Mouse (Mus musculus) hindbrain, embryonic 16.5 days (tissue): ENCODE measurements at regions not wholly inside any gene's neighbourhood (a gene's known extent, or its start where the extent isn't known, plus 50 kb on each side); places are given as distances from the start of the nearest gene placed in this dataset.
A peak's percentile ranks its signal among the peaks of the same experiment; 100 is the strongest.

Experiments used
- ATAC-seq: fragments of 200-750 bp; cut with Nextera tagmentation; 2 replicates; pipeline ENCODE4 v1.8.0; 2017; ENCODE audit warnings: moderate TSS enrichment, moderate library complexity
- H3K27ac ChIP-seq: fragments of 300-500 bp; sonication (generic); 2 replicates; pipeline ENCODE4 v1.5.1; 2014; ENCODE audit warnings: low read depth, mild to moderate bottlenecking, control low read depth, low read length, moderate library complexity
- H3K27me3 ChIP-seq: fragments of 300-500 bp; sonication (generic); replicated peaks from 2 replicates; pipeline ENCODE4 v1.6.1; 2014; ENCODE audit warnings: low read length; ENCODE audit not compliant: control insufficient read depth, insufficient read depth
- H3K36me3 ChIP-seq: fragments of 300-500 bp; sonication (generic); 2 replicates; pipeline ENCODE4 v1.6.1; 2014; ENCODE audit warnings: mild to moderate bottlenecking, low read length, moderate library complexity, mixed read lengths; ENCODE audit not compliant: control insufficient read depth, insufficient read depth
- H3K4me1 ChIP-seq: fragments of 300-500 bp; sonication (generic); 2 replicates; pipeline ENCODE4 v1.6.1; 2014; ENCODE audit warnings: low read depth, low read length; ENCODE audit not compliant: control insufficient read depth, insufficient read depth
- H3K4me2 ChIP-seq: fragments of 300-500 bp; sonication (generic); 2 replicates; pipeline ENCODE4 v1.6.1; 2014; ENCODE audit warnings: mild to moderate bottlenecking, low read length, control low read depth, moderate library complexity
- H3K4me3 ChIP-seq: fragments of 300-500 bp; sonication (generic); 2 replicates; pipeline ENCODE4 v1.5.1; 2014; ENCODE audit warnings: mild to moderate bottlenecking, low read length, control low read depth, moderate library complexity
- H3K9ac ChIP-seq: fragments of 300-500 bp; sonication (generic); 2 replicates; pipeline ENCODE4 v1.6.1; 2014; ENCODE audit warnings: low read depth, mild to moderate bottlenecking, control low read depth, low read length, moderate library complexity
- H3K9me3 ChIP-seq: fragments of 300-500 bp; sonication (generic); 2 replicates; pipeline ENCODE4 v1.6.1; 2014; ENCODE audit warnings: mild to moderate bottlenecking, low read length, moderate library complexity; ENCODE audit not compliant: control insufficient read depth
- WGBS: fragments of 180-500 bp; shearing (Covaris S2); extraction: QIAGEN DNeasy Blood & Tissue Kit; methylation state at CpG from one replicate; pipeline ENCODE4 v1.1.7; 2014; 5-methylcytosine and 5-hydroxymethylcytosine counted together

DNA sequence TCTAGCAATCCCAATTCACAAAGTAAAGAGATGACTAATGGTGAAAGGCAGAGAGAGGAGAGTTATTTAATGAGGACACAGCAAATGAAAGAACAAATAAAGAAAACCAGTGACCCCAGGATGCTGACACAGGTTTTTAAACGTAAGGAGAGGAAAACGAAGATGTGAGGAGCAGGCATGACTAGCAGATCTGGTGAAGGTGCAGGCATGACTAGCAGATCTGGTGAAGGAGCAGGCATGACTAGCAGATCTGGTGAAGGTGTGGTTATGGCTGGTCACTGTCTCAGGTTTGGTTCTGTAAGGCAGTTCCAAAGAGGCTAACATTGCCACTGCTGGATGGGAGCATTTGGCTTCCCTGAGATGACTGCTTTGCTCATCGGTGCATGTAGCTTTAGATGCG, 57.0 kb downstream of the Mbl2 start:
- H3K4me1 ChIP-seq, result no peaks in the 10 kb centered on the region
- H3K4me2 ChIP-seq, result no peak overlapping the region
- H3K4me3 ChIP-seq, result no peak overlapping the region
- no peak overlapping the region for H3K9ac ChIP-seq
- H3K27ac ChIP-seq, result no peak overlapping the region
- 74% methylated on average over 4 of the region's 4 CpGs for WGBS
- H3K9me3 ChIP-seq, result no peaks in the 10 kb centered on the region
- no peaks in the 10 kb centered on the region for H3K36me3 ChIP-seq
- H3K27me3 ChIP-seq, result no peaks in the 10 kb centered on the region
- ATAC-seq, result no peak

DNA sequence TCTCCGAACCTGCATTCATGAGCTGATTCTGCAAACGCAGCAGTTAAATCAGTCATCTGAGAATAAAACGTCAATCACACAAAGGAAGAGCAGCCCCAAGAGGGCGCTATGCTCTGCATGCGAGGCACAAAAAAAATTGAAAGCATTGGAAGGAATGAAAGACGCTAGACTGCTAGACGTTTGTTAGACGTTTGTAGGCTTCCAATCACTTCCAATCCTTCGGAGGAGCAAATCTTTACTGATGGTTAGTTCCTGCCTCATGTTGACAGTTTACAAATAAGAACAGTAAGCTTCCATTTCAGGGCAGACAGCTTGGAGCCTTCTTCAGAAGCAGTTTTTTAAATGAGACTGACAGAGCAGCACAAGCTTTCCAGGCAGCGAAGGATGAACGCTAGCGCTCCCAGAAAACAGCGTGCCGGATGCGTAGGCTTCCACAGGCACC, 62.5 kb downstream of the Mbl2 start:
- Histone ChIP-seq H3K9me3 (no peaks in the 10 kb centered on the region), H3K4me1 (no peaks in the 10 kb centered on the region), H3K4me3 (peak overlapping the region; percentile 18), H3K27ac (no peak overlapping the region), H3K36me3 (no peaks in the 10 kb centered on the region), H3K27me3 (no peaks in the 10 kb centered on the region), H3K4me2 (peak overlapping the region; percentile 45), H3K9ac (no peak overlapping the region)
- ATAC-seq, result peak; percentile 50
- WGBS, result 25% methylated on average over 15 of the region's 15 CpGs

DNA sequence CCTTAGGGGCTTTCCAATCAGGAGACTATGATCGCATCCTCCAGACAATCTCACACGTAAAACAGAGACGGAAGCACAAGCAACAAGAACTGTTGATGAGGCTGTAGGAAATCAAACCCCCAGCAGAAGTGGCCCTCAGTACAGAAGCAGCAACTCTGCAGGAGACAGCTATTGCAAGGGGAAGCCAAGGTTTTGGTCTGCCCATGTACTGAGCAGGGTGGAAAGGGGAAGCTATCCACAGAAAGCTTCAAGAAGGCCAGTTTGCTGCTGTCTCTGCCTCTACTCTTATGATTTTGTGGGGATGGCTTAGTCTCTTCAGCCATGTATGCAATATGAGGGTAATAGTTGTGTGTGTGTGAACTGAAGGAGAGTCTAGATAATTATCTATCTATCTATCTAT, 63.3 kb downstream of the Mbl2 start:
- H3K4me2 ChIP-seq, result no peak overlapping the region
- WGBS, result 67% methylated on average over 3 of the region's 3 CpGs
- H3K27ac ChIP-seq, result no peak overlapping the region
- no peaks in the 10 kb centered on the region for H3K27me3 ChIP-seq
- no peaks in the 10 kb centered on the region for H3K9me3 ChIP-seq
- H3K4me3 ChIP-seq, result no peak overlapping the region
- no peak for ATAC-seq
- no peaks in the 10 kb centered on the region for H3K4me1 ChIP-seq
- no peaks in the 10 kb centered on the region for H3K36me3 ChIP-seq
- no peak overlapping the region for H3K9ac ChIP-seq

DNA sequence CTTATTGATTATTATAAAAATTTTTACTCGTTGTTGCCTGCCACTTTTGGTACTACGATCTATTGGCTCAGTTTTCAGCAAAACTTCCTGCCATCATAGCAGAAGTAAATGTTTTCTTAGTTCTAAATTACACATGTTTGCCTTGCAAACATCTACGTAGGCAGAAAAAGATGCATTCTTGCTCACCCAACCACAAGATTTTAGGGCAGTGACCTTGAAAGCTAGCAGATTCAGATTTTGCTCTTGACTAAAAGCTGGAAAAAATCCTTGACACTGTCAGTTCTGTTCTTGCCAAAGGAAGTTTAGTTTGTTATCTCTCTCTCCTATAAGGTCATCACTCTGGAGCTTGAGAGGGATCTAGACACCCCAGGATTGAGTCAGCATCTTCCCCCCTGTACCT, 66.8 kb downstream of the Mbl2 start:
- Histone ChIP-seq H3K9me3 (no peaks in the 10 kb centered on the region), H3K4me1 (no peaks in the 10 kb centered on the region), H3K9ac (no peak overlapping the region), H3K36me3 (no peaks in the 10 kb centered on the region), H3K4me2 (no peak overlapping the region), H3K4me3 (no peak overlapping the region), H3K27ac (no peak overlapping the region), H3K27me3 (no peaks in the 10 kb centered on the region)
- ATAC-seq, result no peak
- 88% methylated on average over 3 of the region's 3 CpGs for WGBS

DNA sequence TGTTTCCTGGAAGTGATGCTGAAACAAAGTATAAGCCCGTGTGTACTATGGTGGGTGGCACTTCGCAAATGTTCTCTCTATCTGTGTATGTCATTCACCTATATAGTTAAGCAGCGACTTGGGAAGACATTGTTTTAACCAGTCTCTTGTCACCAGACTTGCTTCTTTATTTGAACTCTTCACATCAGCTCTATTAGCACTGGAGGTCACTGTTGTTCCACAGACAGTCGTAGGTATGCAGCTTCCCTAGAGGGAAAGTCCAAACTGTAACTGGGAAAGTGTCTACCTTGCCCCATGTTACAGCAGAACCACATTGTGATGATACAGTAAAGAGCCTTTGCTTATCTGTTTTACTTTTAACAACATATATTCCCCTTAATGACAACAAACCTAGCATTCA, 69.5 kb downstream of the Mbl2 start:
- Histone ChIP-seq H3K4me3 (no peak overlapping the region), H3K27me3 (no peaks in the 10 kb centered on the region), H3K4me1 (no peaks in the 10 kb centered on the region), H3K9me3 (no peaks in the 10 kb centered on the region), H3K9ac (no peak overlapping the region), H3K4me2 (no peak overlapping the region), H3K27ac (no peak overlapping the region), H3K36me3 (no peaks in the 10 kb centered on the region)
- no peak for ATAC-seq
- 82% methylated on average over 4 of the region's 4 CpGs for WGBS

DNA sequence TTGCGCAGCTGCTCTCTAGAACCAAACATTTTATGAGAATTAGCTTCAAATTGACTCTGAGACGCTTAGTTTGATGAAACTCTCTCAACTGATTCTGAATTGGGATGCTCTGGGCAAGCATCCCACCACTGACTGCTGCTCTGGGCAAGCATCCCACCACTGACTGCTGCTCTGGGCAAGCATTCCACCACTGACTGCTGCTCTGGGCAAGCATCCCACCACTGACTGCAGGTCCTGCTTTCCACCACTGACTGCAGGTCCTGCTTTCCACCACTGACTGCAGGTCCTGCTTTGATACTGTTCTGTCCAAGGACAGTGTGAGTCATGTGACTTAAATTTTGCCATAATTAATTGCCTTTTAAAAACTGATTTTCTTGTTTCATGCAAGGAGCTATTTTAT, 73.6 kb downstream of the Mbl2 start:
- ATAC-seq, result peak; percentile 58
- 74% methylated on average over 2 of the region's 2 CpGs for whole genome bisulfite sequencing
- Histone ChIP-seq H3K9ac (no peak overlapping the region), H3K4me2 (no peak overlapping the region), H3K4me1 (no peaks in the 10 kb centered on the region), H3K27ac (no peak overlapping the region), H3K4me3 (no peak overlapping the region), H3K36me3 (no peaks in the 10 kb centered on the region), H3K9me3 (no peaks in the 10 kb centered on the region), H3K27me3 (no peaks in the 10 kb centered on the region)

DNA sequence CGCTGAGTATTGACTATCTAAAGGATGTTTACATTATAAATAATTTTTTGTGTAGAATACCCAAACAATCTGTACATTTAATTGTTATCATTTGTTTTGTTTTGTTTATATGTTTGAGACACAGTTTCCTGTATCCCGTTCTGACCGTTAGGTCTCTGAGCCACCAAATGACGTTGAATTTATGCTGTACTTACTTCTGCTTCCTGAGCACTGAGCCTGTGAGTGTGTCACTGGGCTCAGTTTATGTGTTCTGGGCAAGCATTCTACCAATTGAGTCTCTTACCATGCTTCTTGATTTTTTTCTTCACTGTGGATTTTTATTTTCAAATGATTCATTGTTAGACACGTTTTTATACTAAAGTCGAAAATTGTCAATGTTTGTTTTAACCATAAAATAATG, 74.2 kb downstream of the Mbl2 start:
- Histone ChIP-seq H3K4me1 (no peaks in the 10 kb centered on the region), H3K9me3 (no peaks in the 10 kb centered on the region), H3K4me2 (no peak overlapping the region), H3K27ac (no peak overlapping the region), H3K27me3 (no peaks in the 10 kb centered on the region), H3K4me3 (no peak overlapping the region), H3K36me3 (no peaks in the 10 kb centered on the region), H3K9ac (no peak overlapping the region)
- WGBS, result 82% methylated on average over 6 of the region's 6 CpGs
- no peak for ATAC-seq

DNA sequence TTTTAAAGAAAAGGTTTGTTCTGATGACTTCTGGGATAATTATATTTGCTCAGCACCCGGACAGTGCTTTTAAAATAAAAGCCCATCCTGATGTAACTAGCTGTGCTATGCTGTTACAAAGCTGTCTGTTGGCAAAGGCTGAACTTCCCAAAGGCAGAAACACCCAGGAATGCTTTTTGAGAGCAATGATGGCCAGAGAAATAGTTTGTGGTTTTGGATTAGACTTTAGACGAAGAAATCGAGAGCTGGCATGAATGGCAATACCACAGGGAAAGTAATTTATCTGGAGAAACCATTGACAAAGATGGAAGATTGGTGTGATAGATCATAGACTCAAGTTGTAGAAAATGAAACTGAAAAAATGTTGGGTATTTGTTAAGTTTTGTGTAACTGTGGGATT, 84.6 kb downstream of the Mbl2 start:
- Histone ChIP-seq H3K4me3 (no peak overlapping the region), H3K9me3 (no peaks in the 10 kb centered on the region), H3K9ac (no peak overlapping the region)

DNA sequence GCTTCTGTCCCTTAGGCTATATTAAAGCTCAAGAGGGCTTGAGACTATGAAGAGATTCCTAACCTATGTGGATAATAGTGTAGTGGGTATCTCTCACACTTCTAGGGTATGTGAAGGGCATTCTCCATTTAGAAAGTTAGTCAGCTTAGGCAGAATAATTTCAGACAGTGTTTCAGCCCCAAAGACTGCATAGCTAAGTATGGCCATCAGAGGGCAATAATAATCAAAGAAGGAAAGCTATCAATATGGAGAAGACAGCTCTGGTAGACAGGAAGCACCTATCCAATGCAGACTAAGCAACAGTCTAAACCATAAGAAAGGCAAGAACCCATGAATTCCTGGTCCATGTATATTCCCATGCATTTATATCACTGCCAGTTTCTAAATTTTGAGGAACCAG, 95.0 kb downstream of the Mbl2 start:
- Histone ChIP-seq H3K4me3 (no peak overlapping the region), H3K9me3 (no peaks in the 10 kb centered on the region), H3K27ac (no peak overlapping the region), H3K4me1 (no peaks in the 10 kb centered on the region), H3K4me2 (no peak overlapping the region), H3K36me3 (no peaks in the 10 kb centered on the region), H3K27me3 (no peaks in the 10 kb centered on the region), H3K9ac (no peak overlapping the region)
- ATAC-seq, result no peak

More for the DNA sequence above, 84.6 kb downstream of the Mbl2 start:
- H3K27me3 ChIP-seq, result no peaks in the 10 kb centered on the region
- no peak for ATAC-seq
- no peak overlapping the region for H3K4me2 ChIP-seq
- H3K4me1 ChIP-seq, result no peaks in the 10 kb centered on the region
- no peak overlapping the region for H3K27ac ChIP-seq
- 91% methylated on average over 3 of the region's 3 CpGs for WGBS
- no peaks in the 10 kb centered on the region for H3K36me3 ChIP-seq

DNA sequence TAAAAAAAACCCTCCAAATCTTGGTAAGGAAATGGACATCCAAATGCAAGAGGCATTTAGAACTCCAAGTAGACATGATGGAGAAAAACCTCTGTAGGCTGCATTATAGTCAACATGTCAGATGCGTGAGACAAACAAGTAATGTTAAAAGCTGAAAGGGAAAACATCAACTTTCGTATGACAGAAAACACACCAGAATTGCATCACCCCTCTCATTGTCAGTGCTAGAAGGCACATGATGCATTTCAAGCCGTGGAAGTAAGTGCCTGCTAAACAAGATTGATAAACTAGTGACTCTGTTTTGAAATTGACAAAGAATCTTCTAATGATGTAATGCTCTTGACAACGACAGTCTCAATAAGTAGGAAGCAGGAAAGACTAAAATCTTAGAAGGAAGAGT, 96.1 kb downstream of the Mbl2 start:
- Histone ChIP-seq H3K9me3 (no peaks in the 10 kb centered on the region), H3K27ac (no peak overlapping the region)
- 82% methylated on average over 4 of the region's 4 CpGs for WGBS

More for the DNA sequence above, 96.1 kb downstream of the Mbl2 start:
- no peak overlapping the region for H3K4me3 ChIP-seq
- ATAC-seq, result no peak
- H3K36me3 ChIP-seq, result no peaks in the 10 kb centered on the region
- H3K4me1 ChIP-seq, result no peaks in the 10 kb centered on the region
- no peak overlapping the region for H3K4me2 ChIP-seq
- no peak overlapping the region for H3K9ac ChIP-seq
- no peaks in the 10 kb centered on the region for H3K27me3 ChIP-seq
